Mouse (Mus musculus) thymus, postnatal 25 days (tissue): ENCODE data around the gene Cnot3.
"Not testable (repeated sequence)": the region's sequence is repeated elsewhere in the genome, so short reads cannot be mapped to it uniquely, and the experiment has no call there.

Experiments used
- DNase-seq: peaks from one replicate; pipeline ENCODE4 v3.0.0; 2022

Cnot3 gene

GRCm38 (mm10) chr7:3656966-3657365, 11.9 kb downstream of the Cnot3 start:
- DNase-seq, result no peak

GRCm38 (mm10) chr7:3658578-3658977, 13.5 kb downstream of the Cnot3 start:
- no peak for DNase-seq

- DNase-seq, result no peak
These were observed 19.6 kb downstream of the Cnot3 start for GRCm38 (mm10) chr7:3664524-3665214.

- peak; percentile 92 for DNase-seq
These were observed 20.4 kb downstream of the Cnot3 start, which contains the start of gene Leng1 for GRCm38 (mm10) chr7:3665215-3666114. Gene Leng1, minus strand, starts transcription at chr7:3665840.

- DNase-seq, result peak; percentile 16
These were observed 21.9 kb downstream of the Cnot3 start for GRCm38 (mm10) chr7:3666921-3667391.

- DNase-seq, result peak; percentile 82
These were observed 29.6 kb downstream of the Cnot3 start for GRCm38 (mm10) chr7:3674507-3675227.

- no peak for DNase-seq
These were observed 30.1 kb downstream of the Cnot3 start for GRCm38 (mm10) chr7:3675228-3675548.

GRCm38 (mm10) chr7:3676371-3676770, 31.3 kb downstream of the Cnot3 start:
- DNase-seq, result no peak

- no peak for DNase-seq
These were observed 32.3 kb downstream of the Cnot3 start, which contains the start of gene Tmc4 for GRCm38 (mm10) chr7:3677342-3677741. Gene Tmc4, minus strand, starts transcription at chr7:3677553.

- DNase-seq, result no peak
These were observed 39.0 kb downstream of the Cnot3 start for GRCm38 (mm10) chr7:3683908-3684550.

GRCm38 (mm10) chr7:3684698-3685097, 39.6 kb downstream of the Cnot3 start:
- no peak for DNase-seq

GRCm38 (mm10) chr7:3685400-3686187, 40.5 kb downstream of the Cnot3 start:
- DNase-seq, result no peak

- no peak for DNase-seq
These were observed 46.9 kb downstream of the Cnot3 start for GRCm38 (mm10) chr7:3691919-3692318.

- DNase-seq, result no peak
These were observed 47.4 kb downstream of the Cnot3 start, which contains the start of gene Tsen34 for GRCm38 (mm10) chr7:3692382-3692986. Gene Tsen34, plus strand, starts transcription at chr7:3692863.

GRCm38 (mm10) chr7:3692987-3693808, 48.1 kb downstream of the Cnot3 start, which contains the start of gene Mboat7:
Gene Mboat7, minus strand, starts transcription at chr7:3693523.
- DNase-seq, result peak; percentile 98

GRCm38 (mm10) chr7:3693809-3694075, 48.7 kb downstream of the Cnot3 start:
- DNase-seq, result no peak

GRCm38 (mm10) chr7:3694076-3694948, 49.2 kb downstream of the Cnot3 start:
- DNase-seq, result peak; percentile 64

GRCm38 (mm10) chr7:3694949-3695305, 49.9 kb downstream of the Cnot3 start:
- not testable (repeated sequence) for DNase-seq

- DNase-seq, result no peak
These were observed 53.4 kb downstream of the Cnot3 start for GRCm38 (mm10) chr7:3698471-3698870.
